Mouse (Mus musculus) megakaryocyte, embryonic 14.5 days (primary cell): Measurements from ENCODE around the gene 1700012B09Rik. TPM values are rescaled to one million over a fixed set of nuclear protein-coding genes. Genes with fewer than 3 reads are reported as not detected.
A peak's percentile ranks its signal among the peaks of the same experiment; 100 is the strongest.

ENCODE experiments used
- H3K27me3 ChIP-seq: replicated peaks from 2 replicates; pipeline ENCODE3; 2012; ENCODE audit warnings: inconsistent platforms
- H3K36me3 ChIP-seq: replicated peaks from 2 replicates; pipeline ENCODE3; 2012; ENCODE audit warnings: low read length, inconsistent platforms, mixed read lengths
- H3K4me1 ChIP-seq: 2 replicates; pipeline ENCODE4 v1.6.1; 2012; ENCODE audit warnings: inconsistent platforms
- H3K4me3 ChIP-seq: replicated peaks from 2 replicates; pipeline ENCODE3; 2012; ENCODE audit warnings: moderate library complexity, mild to moderate bottlenecking, inconsistent platforms
- H3K9me3 ChIP-seq: 2 replicates; pipeline ENCODE4 v1.6.1; 2012; ENCODE audit warnings: inconsistent platforms
- FLI1 ChIP-seq: IDR thresholded peaks from 2 replicates; pipeline ENCODE4 v1.6.1; 2012; ENCODE audit warnings: low read length, inconsistent platforms, mixed read lengths
- GATA1 ChIP-seq: IDR thresholded peaks from 3 replicates; pipeline ENCODE4 v1.6.1; 2012; ENCODE audit warnings: mixed read lengths, low read length, inconsistent platforms, borderline replicate concordance
- polyA plus RNA-seq: library from polyadenylated mRNA; stranded (reverse); fragments of >175 nt; gene quantifications from 2 replicates; pipeline ENCODE4 v1.2.3, GENCODE M21; 2012; ENCODE audit warnings: low replicate concordance; ENCODE audit not compliant: insufficient read depth

1700012B09Rik gene
- polyA plus RNA-seq, 1 experiment = not detected

DNA sequence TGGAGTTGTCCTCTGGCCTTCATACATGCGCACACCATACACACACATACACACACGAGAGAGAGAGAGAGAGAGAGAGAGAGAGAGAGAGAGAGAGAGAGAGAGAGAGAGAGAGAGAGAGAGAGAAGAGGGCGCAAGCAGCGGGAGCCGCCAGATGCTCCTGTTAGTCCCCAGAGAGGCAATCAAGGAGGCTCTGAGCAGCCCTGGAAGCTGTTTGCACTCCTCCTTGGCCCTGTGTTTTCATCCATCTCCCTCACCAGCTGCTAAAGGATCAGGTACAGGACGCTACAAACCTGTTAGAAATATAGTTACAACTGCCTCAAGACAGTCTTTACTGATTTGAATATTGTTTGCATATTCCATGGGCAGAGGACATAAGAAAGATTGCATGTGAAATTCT, 1.0 kb downstream of the 1700012B09Rik start:
- TF ChIP-seq GATA1 (no peak), FLI1 (no peak)
- Histone ChIP-seq H3K4me3 (no peak overlapping the region), H3K4me1 (peaks cover 13% of the 10 kb centered on the region), H3K9me3 (no peaks in the 10 kb centered on the region), H3K27me3 (peaks cover 46% of the 10 kb centered on the region), H3K36me3 (no peaks in the 10 kb centered on the region)

DNA sequence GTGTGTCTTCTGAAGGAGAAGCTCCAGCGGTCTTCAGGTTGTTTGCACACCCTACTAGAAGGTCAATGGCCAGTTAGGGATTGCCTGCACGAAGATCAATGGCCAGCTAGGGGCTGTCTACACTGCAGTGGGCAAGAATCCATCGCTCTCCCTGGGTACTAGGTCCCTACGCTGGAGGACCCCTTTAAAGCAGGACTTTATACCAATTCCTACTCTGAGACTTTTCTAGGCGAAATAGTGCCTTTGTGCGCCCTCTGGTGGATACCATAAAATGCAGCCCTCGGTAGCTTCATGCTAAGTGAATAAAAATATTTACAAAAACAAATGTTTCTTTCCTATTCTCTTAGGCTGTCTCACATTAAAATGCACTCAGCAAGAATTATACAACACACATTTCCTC, 6.1 kb downstream of the 1700012B09Rik start:
- Histone ChIP-seq H3K4me3 (peak overlapping the region; percentile 64), H3K36me3 (no peaks in the 10 kb centered on the region), H3K9me3 (no peaks in the 10 kb centered on the region), H3K27me3 (peaks cover 43% of the 10 kb centered on the region), H3K4me1 (peaks cover 8% of the 10 kb centered on the region)
- TF ChIP-seq FLI1 (no peak), GATA1 (no peak)

DNA sequence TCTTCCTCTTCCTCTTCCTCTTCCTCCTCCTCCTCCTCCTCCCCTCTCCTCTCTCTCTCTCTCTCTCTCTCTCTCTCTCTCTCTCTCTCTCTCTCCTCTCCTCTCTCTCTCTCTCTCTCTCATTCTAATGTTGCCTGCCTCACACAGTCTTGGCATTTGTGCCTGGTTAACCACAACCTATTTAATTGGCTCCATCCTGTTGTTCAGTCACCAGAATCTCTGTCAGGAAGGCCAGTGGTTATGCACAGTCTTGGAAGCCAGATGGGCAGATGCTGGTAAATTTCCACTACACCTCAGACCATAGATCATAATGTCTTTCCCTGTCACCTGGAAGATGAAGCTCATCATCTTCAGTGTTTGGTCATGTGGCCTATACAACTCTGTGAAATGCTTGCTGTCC, 11.6 kb downstream of the 1700012B09Rik start:
- Histone ChIP-seq H3K4me3 (no peak overlapping the region), H3K36me3 (no peaks in the 10 kb centered on the region), H3K27me3 (peaks cover 28% of the 10 kb centered on the region), H3K9me3 (no peaks in the 10 kb centered on the region), H3K4me1 (peaks cover 11% of the 10 kb centered on the region)
- no peak for TF ChIP-seq GATA1
- no peak for TF ChIP-seq FLI1

DNA sequence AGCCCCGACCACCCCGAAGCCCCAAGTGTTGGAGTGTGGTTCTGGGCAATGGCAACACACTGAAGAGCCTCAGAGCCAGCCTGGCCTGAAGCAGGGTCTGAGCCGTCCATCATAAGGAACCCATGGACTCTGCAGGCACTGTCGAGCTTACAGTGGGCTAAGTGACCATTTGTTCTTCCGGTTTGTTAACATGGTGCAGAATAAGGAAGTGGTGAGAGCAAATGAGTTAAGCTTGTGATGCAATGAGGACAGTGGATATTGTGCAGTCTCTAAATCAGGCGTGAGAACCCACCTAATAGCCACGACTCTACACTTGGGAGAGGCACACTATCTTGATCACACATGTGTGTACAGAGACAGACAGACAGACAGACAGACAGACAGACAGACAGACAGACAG, 12.2 kb downstream of the 1700012B09Rik start:
- no peaks in the 10 kb centered on the region for H3K9me3 ChIP-seq
- H3K27me3 ChIP-seq = peaks cover 30% of the 10 kb centered on the region
- H3K36me3 ChIP-seq = no peaks in the 10 kb centered on the region
- H3K4me3 ChIP-seq = peak overlapping the region; percentile 29
- peaks cover 11% of the 10 kb centered on the region for H3K4me1 ChIP-seq
- TF ChIP-seq FLI1 = no peak

DNA sequence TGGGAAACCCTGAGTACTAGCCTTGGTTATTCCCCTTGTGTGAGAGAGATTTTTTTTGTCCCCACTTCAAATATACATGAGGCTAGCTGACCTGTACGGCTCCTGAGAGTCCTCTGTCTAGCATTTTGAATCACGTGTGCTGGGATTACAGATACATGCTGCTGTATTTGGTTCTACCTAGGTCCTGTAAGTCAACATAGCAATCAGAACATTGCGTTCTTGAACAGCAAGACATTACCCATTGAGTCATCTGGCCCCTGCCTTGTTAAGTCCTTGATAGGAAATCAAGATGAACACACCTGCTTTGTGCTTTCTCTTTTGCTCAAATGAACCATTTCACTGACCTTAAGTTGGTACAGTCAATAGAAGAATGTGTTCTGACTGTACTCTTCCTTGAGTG, 16.4 kb downstream of the 1700012B09Rik start:
- H3K27me3 ChIP-seq = peaks cover 52% of the 10 kb centered on the region
- H3K4me1 ChIP-seq = peaks cover 25% of the 10 kb centered on the region
- TF ChIP-seq FLI1 (no peak), GATA1 (no peak)

DNA sequence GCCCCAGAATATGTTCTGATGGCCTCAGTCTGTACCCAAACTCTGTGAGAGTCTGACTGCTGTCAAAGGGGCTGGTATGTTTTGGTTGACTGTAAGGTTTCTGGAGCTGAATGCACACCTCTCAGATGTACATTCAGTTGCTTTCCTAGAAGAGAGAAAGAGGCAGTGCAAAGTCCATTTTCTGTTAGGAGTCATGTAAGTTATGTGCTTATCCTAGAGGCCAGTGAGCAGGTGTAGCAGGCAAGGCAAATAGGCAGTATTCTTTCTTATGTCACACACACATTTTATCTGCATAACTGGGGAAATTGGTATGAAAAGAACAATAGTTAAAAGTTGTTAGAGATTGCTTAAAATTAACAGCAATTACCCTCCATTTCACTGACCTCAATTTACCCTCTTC, 16.9 kb downstream of the 1700012B09Rik start:
- H3K9me3 ChIP-seq = peaks cover 8% of the 10 kb centered on the region; the same call in 1 of the 2 replicates
- H3K27me3 ChIP-seq = peaks cover 56% of the 10 kb centered on the region
- no peaks in the 10 kb centered on the region for H3K36me3 ChIP-seq
- H3K4me1 ChIP-seq = peaks cover 22% of the 10 kb centered on the region
- H3K4me3 ChIP-seq = no peak overlapping the region
- no peak for TF ChIP-seq GATA1
- no peak for TF ChIP-seq FLI1

More for the DNA sequence above, 16.4 kb downstream of the 1700012B09Rik start:
- Histone ChIP-seq H3K36me3 (no peaks in the 10 kb centered on the region), H3K4me3 (no peak overlapping the region), H3K9me3 (peaks cover 8% of the 10 kb centered on the region; the same call in 1 of the 2 replicates)

DNA sequence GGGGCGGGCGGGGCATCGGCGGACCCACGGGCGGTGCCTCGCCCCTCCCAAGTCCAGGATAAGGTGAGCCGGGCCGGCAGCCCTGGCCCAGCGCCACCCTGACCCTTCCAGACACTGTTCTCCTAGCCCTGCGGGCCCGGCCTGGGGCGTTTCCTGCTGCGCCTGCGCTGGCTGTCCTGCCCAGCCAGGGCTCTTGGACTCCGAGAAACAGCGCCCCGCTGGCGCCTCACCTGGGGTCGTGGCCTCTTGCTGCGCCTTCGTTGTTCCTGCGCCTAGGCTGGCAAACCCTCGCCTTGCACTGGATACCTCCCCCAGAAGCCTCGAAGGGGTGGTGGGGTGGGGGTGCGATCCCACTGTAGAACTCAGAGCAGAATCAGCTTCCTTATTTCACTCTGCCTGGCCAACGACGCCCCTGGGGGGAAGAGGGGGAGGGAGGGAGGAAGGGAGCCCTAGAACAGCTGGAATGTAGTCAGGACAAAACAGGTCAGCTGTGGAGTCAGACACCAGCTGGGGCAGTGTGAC, 18.8 kb downstream of the 1700012B09Rik start, which contains the start of gene Fut4:
Gene Fut4, minus strand, starts transcription at position 393 of the 522 bp plus-strand sequence.
- Histone ChIP-seq H3K4me1 (peaks cover 16% of the 10 kb centered on the region), H3K36me3 (no peaks in the 10 kb centered on the region), H3K9me3 (peaks cover 8% of the 10 kb centered on the region; the same call in 1 of the 2 replicates), H3K27me3 (peaks cover 63% of the 10 kb centered on the region), H3K4me3 (peak within 1 kb of the TSS; percentile 89)
- no peak for TF ChIP-seq FLI1
- TF ChIP-seq GATA1 = no peak

DNA sequence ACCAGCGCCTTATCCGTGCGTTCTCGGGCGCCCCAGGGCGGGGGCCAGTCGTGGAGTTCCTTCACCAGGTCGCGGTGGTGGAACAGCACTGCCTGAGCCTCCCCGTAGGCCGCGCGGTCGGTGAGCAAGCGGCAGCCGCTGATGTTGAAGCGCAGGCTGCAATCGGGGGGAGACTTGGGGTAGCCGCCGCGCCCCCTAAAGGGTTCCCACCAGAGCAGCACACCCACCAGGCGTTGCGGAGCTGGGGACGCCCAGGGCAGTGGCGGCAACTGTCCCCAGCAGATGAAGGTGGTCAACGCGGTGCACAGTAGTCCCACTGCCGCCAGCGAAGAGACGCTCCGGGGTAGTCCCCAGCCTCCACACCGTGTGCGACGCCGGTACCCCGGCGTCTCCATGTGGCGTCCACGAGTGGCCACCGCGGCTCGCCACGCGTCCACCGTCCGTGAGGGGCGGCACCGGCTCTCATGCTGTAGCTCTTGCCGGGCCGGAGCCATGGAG, 19.3 kb downstream of the 1700012B09Rik start:
- Histone ChIP-seq H3K4me1 (peaks cover 16% of the 10 kb centered on the region), H3K9me3 (peaks cover 8% of the 10 kb centered on the region; the same call in 1 of the 2 replicates), H3K4me3 (peak overlapping the region; percentile 89), H3K36me3 (no peaks in the 10 kb centered on the region), H3K27me3 (peaks cover 62% of the 10 kb centered on the region)
- TF ChIP-seq FLI1 (no peak), GATA1 (no peak)

DNA sequence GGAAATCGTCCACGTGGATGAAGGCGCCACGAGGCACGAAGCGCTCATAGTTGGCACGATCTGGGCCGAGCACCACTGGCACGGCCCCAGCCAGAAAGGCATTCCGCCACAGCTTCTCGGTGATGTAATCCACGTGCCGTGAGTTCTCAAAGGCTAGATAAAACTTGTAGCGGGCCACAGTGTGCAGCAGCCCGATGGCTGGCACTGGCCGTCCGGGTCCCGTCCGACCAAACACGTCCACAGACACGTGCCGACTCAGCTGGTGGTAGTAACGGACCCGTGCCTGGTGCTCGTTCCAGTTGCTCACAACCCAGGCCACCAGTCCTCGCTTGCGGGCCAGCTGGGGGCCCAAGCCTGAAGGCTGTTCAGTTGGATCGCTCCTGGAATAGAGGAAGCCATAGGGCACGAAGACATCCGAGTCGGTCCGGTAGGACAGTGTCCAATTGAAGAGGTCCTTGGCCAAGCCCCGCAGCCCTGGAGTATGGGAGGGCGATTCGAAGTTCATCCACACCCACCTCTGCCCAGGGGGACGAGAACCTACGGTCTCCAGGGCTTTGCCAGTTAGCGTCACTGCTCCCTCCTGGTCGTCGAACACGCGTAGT, 19.8 kb downstream of the 1700012B09Rik start:
- Histone ChIP-seq H3K9me3 (peaks cover 8% of the 10 kb centered on the region; the same call in 1 of the 2 replicates), H3K4me3 (peak overlapping the region; percentile 89), H3K4me1 (peaks cover 16% of the 10 kb centered on the region), H3K27me3 (peaks cover 61% of the 10 kb centered on the region), H3K36me3 (no peaks in the 10 kb centered on the region)
- no peak for TF ChIP-seq GATA1
- no peak for TF ChIP-seq FLI1
